Mouse (Mus musculus): Measurements from ENCODE around the gene Pkd1. TPM values are rescaled to one million over a fixed set of nuclear protein-coding genes. Genes with fewer than 3 reads are reported as not detected.

Pkd1 gene
- total and polyA plus RNA-seq, 3 experiments = 35.6 to 48.5 (median 36.2) TPM

GRCm38 (mm10) chr17:24507129-24507664 is 42.4 kb upstream of the Pkd1 start:
- no peaks in the 10 kb centered on the region for H3K27me3 ChIP-seq (ENCODE audit: control insufficient read depth, insufficient read depth, low read length)
- no peak overlapping the region for H3K27ac ChIP-seq
- H3K4me1 ChIP-seq (ENCODE audit: control insufficient read depth, insufficient read depth, low read length) = no peaks in the 10 kb centered on the region

DNA sequence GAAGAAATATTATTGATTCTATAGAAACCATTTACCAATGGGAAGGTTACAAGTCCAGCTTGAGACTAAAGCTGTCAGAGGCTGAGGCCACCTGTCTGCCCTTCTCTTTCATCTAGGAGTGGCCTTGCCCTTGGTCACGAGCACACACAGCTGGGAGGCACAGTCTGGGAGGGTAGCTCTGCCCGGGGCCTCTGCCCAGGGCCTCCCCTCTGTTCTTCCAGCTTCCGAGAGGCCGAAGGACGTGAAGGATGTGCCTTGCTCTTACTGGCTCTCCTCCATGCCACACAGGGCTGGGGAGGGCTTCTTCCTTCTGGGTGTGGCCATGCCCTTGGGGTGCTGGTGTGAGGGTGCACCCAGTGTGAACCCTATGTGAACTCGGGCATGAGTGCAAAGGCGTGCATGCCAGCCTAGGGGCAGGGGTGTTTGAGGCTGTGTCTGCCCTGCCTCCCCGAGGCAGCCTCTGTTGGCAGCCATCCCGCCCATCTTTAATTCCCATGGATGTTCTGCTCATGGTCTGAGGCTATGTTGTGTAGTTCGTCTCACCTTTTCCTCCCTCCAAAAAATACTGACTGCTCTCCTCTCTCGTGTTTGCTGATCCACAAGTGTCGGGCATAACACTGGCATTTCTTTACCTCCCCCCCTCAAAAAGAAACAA is 41.7 kb upstream of the Pkd1 start:
- TF ChIP-seq CTCF (IDR thresholded peaks at IDR 0.05) (no peak), POLR2A (IDR thresholded peaks at IDR 0.05; ENCODE audit: insufficient read depth, low read depth, low read length) (no peak), EP300 (IDR thresholded peaks at IDR 0.05; ENCODE audit: insufficient read depth, low read depth, low read length) (no peak)
- Histone ChIP-seq H3K79me2 (replicated peaks; ENCODE audit: control insufficient read depth, insufficient read depth, low read length) (no peaks in the 10 kb centered on the region), H3K4me1 (ENCODE audit: control insufficient read depth, insufficient read depth, low read length) (no peaks in the 10 kb centered on the region), H3K27me3 (ENCODE audit: control insufficient read depth, insufficient read depth, low read length) (no peaks in the 10 kb centered on the region), H3K9ac (ENCODE audit: low read depth, low read length) (no peak overlapping the region), H3K36me3 (ENCODE audit: control insufficient read depth, insufficient read depth, low read length) (no peaks in the 10 kb centered on the region), H3K27ac (no peak overlapping the region), H3K4me3 (no peak overlapping the region)
- 85% methylated on average over 12 of the region's 12 CpGs for WGBS
- DNase-seq = no peak
- intact Hi-C loops (cut with DNase I) = no loop called here

More at GRCm38 (mm10) chr17:24507129-24507664, 42.4 kb upstream of the Pkd1 start:
- Histone ChIP-seq H3K36me3 (ENCODE audit: control insufficient read depth, insufficient read depth, low read length) (no peaks in the 10 kb centered on the region), H3K79me2 (replicated peaks; ENCODE audit: control insufficient read depth, insufficient read depth, low read length) (no peaks in the 10 kb centered on the region), H3K9ac (ENCODE audit: low read depth, low read length) (no peak overlapping the region), H3K4me3 (no peak overlapping the region)
- intact Hi-C loops (cut with DNase I) = no loop called here
- DNase-seq = no peak
- TF ChIP-seq CTCF (IDR thresholded peaks at IDR 0.05) (no peak), EP300 (IDR thresholded peaks at IDR 0.05; ENCODE audit: insufficient read depth, low read depth, low read length) (no peak), POLR2A (IDR thresholded peaks at IDR 0.05; ENCODE audit: insufficient read depth, low read depth, low read length) (no peak)
- 53% methylated on average over 19 of the region's 19 CpGs for WGBS

DNA sequence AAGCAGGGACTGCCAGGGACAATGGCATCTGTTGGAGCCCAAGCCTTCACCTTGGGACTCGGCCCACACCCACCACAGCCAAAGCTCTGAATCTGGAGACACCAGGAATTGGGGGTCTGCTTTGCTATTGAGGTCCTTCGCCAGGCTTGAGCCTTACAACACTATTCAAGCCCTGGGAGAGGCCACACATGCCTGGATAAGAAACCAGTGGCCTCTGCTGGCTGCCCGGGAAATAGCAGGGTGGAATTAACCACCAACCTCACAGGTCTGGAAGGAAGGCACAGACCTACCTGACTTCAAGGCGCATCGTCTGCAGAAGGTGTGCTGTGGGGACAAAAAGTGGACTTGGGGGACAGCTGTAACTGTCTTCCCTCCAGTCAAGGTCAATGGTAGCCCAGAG is 36.0 kb upstream of the Pkd1 start:
- TF ChIP-seq POLR2A (IDR thresholded peaks at IDR 0.05; ENCODE audit: insufficient read depth, low read depth, low read length) (no peak), CTCF (IDR thresholded peaks at IDR 0.05) (peak; percentile 87), EP300 (IDR thresholded peaks at IDR 0.05; ENCODE audit: insufficient read depth, low read depth, low read length) (0 out of 2 replicates have a peak, but pooled peaks have one; percentile 60)
- intact Hi-C loops (cut with DNase I) = loop anchor here (2.0 to 5.0 kb wide), 2 partner anchors 19 to 36 kb away; partner anchors contain the start of gene Mlst8
- Histone ChIP-seq H3K4me1 (ENCODE audit: control insufficient read depth, insufficient read depth, low read length) (no peaks in the 10 kb centered on the region; the same call in 1 of the 2 replicates), H3K9ac (ENCODE audit: low read depth, low read length) (no peak overlapping the region), H3K79me2 (replicated peaks; ENCODE audit: control insufficient read depth, insufficient read depth, low read length) (no peaks in the 10 kb centered on the region), H3K4me3 (peak overlapping the region; percentile 41; the same call in 1 of the 2 replicates), H3K27ac (peak overlapping the region; percentile 82), H3K36me3 (ENCODE audit: control insufficient read depth, insufficient read depth, low read length) (no peaks in the 10 kb centered on the region), H3K27me3 (ENCODE audit: control insufficient read depth, insufficient read depth, low read length) (no peaks in the 10 kb centered on the region)
- DNase-seq = peak; percentile 49 to 65
- 47% methylated on average over 5 of the region's 5 CpGs for WGBS

- H3K4me3 ChIP-seq = peak overlapping the region; percentile 41
- H3K9ac ChIP-seq (ENCODE audit: low read depth, low read length) = peak overlapping the region; percentile 38
- intact Hi-C loops (cut with DNase I) = loop anchor here (5.0 kb wide), 1 partner anchor 37 kb away; the partner anchor contains the start of gene Mlst8
- peak in 1 of 2 experiments; percentile 48 for DNase-seq
- 59% methylated on average over 24 of the region's 24 CpGs for WGBS
- H3K79me2 ChIP-seq (replicated peaks; ENCODE audit: control insufficient read depth, insufficient read depth, low read length) = no peaks in the 10 kb centered on the region
- no peaks in the 10 kb centered on the region; the same call in 1 of the 2 replicates for H3K4me1 ChIP-seq (ENCODE audit: control insufficient read depth, insufficient read depth, low read length)
- H3K27me3 ChIP-seq (ENCODE audit: control insufficient read depth, insufficient read depth, low read length) = no peaks in the 10 kb centered on the region
- H3K36me3 ChIP-seq (ENCODE audit: control insufficient read depth, insufficient read depth, low read length) = no peaks in the 10 kb centered on the region
- TF ChIP-seq CTCF (IDR thresholded peaks at IDR 0.05) (no peak), POLR2A (IDR thresholded peaks at IDR 0.05; ENCODE audit: insufficient read depth, low read depth, low read length) (peak; percentile 67), EP300 (IDR thresholded peaks at IDR 0.05; ENCODE audit: insufficient read depth, low read depth, low read length) (0 out of 2 replicates have a peak, but pooled peaks have one; percentile 41)
- peak overlapping the region; percentile 82 for H3K27ac ChIP-seq
These were observed 35.1 kb upstream of the Pkd1 start for GRCm38 (mm10) chr17:24514270-24515257.

DNA sequence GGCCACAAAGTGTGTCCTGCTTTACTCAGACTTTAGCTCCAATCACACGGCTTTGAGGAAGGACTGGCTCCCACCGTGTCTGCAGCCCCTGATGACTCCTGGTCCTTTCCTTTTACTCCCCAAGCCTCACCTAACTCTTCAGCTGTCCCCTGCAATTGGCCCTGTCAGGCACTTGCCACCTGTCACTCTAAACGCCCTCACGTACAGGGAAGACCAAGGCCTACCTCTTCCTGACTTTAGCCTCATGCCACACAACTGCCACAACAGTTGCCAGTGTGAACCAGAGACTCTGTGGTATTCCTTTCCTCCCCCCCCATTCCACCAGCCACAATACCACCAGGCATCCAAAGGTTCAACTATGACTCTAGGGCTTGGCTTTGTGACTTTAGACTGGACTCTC is 29.2 kb upstream of the Pkd1 start:
- no peak overlapping the region for H3K27ac ChIP-seq
- intact Hi-C loops (cut with DNase I) = no loop called here
- H3K4me1 ChIP-seq (ENCODE audit: control insufficient read depth, insufficient read depth, low read length) = peaks cover 4% of the 10 kb centered on the region
- TF ChIP-seq POLR2A (IDR thresholded peaks at IDR 0.05; ENCODE audit: insufficient read depth, low read depth, low read length) = no peak
- no peak for TF ChIP-seq EP300 (IDR thresholded peaks at IDR 0.05; ENCODE audit: insufficient read depth, low read depth, low read length)
- no peak for TF ChIP-seq CTCF (IDR thresholded peaks at IDR 0.05)
- H3K4me3 ChIP-seq = no peak overlapping the region
- H3K9ac ChIP-seq (ENCODE audit: low read depth, low read length) = no peak overlapping the region
- no peak for DNase-seq
- WGBS = 74% methylated on average over 4 of the region's 4 CpGs
- H3K27me3 ChIP-seq (ENCODE audit: control insufficient read depth, insufficient read depth, low read length) = no peaks in the 10 kb centered on the region
- H3K79me2 ChIP-seq (replicated peaks; ENCODE audit: control insufficient read depth, insufficient read depth, low read length) = no peaks in the 10 kb centered on the region; the same call in 1 of the 2 replicates
- H3K36me3 ChIP-seq (ENCODE audit: control insufficient read depth, insufficient read depth, low read length) = no peaks in the 10 kb centered on the region
